In genomic region chr7:89423194-89423593, GRCm38 (mm10) we compare ENCODE assay signal across 13 mouse cellular contexts. TPM values are rescaled to one million over a fixed set of nuclear protein-coding genes. Genes with fewer than 3 reads are reported as not detected.
DNase-seq lines count a peak whose midpoint lies in the region; ATAC-seq lines count a peak whose summit lies in the region.
"Had no signal": no experiment of that assay in that cellular context is flagged by ENCODE, and none has a peak within 500 bp of the region (broad histone marks: within the 10 kb centered on the region; RNA-seq: fewer than 3 reads in every experiment).

No protein-coding gene starts in this region.

- peak; percentile 30; the same call in 1 of the 2 replicates for ATAC-seq in liver, embryonic 12.5 days

- 3% methylated on average over 5 of the region's 5 CpGs for whole genome bisulfite sequencing in heart, embryonic 10.5 days
- WGBS in liver, embryonic 12.5 days (ENCODE audit: insufficient replicate concordance): 22% methylated on average over 5 of the region's 5 CpGs

- H3K4me2 ChIP-seq in liver, embryonic 12.5 days: no peak overlapping the region

- peaks cover 32% of the 10 kb centered on the region for H3K4me1 ChIP-seq in heart, embryonic 10.5 days
- 0 out of 2 replicates have a peak, but pooled peaks cover 8% of the 10 kb centered on the region for H3K4me1 ChIP-seq in liver, embryonic 12.5 days

- DNase-seq in heart, embryonic 10.5 days (ENCODE audit: low spot score): peak; percentile 71
- no peak for DNase-seq in heart, postnatal 4 days
- DNase-seq in adipocyte (ENCODE audit: low spot score): peak; percentile 56
- DNase-seq in kidney, adult 8-10 months: peak; percentile 61 to 75
- no peak for DNase-seq in thymus, adult 18-20 months
- no peak for DNase-seq in right cerebral cortex, adult 18-20 months
- no peak for DNase-seq in left cerebral cortex, adult 8-10 months (ENCODE audit: low spot score in 2 of 2)
- DNase-seq: left cerebral cortex, postnatal 4 days; lung, postnatal 36 days; right cerebral cortex, postnatal 14 days; thymus, postnatal 36 days had no signal

- H3K36me3 ChIP-seq in heart, embryonic 10.5 days: no peaks in the 10 kb centered on the region
- H3K36me3 ChIP-seq in liver, embryonic 12.5 days: no peaks in the 10 kb centered on the region

- no peak overlapping the region for H3K4me3 ChIP-seq in heart, embryonic 10.5 days
- H3K4me3 ChIP-seq in liver, embryonic 12.5 days: no peak overlapping the region
- H3K4me3 ChIP-seq: erythroblast, embryonic 14.5 days had no signal

- no peaks in the 10 kb centered on the region for H3K27me3 ChIP-seq in heart, embryonic 10.5 days (ENCODE audit: insufficient read depth, poor library complexity, severe bottlenecking)
- H3K27me3 ChIP-seq in liver, embryonic 12.5 days (replicated peaks): no peaks in the 10 kb centered on the region

- no peaks in the 10 kb centered on the region for H3K9me3 ChIP-seq in heart, embryonic 10.5 days
- H3K9me3 ChIP-seq in liver, embryonic 12.5 days (replicated peaks): no peaks in the 10 kb centered on the region

- no peak overlapping the region for H3K9ac ChIP-seq in liver, embryonic 12.5 days

- H3K27ac ChIP-seq in heart, embryonic 10.5 days: no peak overlapping the region
- no peak overlapping the region for H3K27ac ChIP-seq in liver, embryonic 12.5 days

RNA-seq across cellular contexts. Expression of gene Fzd4, which starts 19.0 kb away (rescaled TPM):
- 9.2 and 9.7 TPM in 2 replicates for polyA plus RNA-seq in heart, embryonic 10.5 days (2016; fragmentation: Nextera tagmentation; extraction: Ambion mirVana)
- total RNA-seq in heart, postnatal 4 days (2021): 10 to 100 TPM; 43.2 TPM
- 3.5 and 4.5 TPM in 2 replicates for polyA plus RNA-seq in liver, embryonic 12.5 days (2016; fragmentation: Nextera tagmentation; extraction: Ambion mirVana)
- total RNA-seq in left cerebral cortex, adult 8-10 months (2022): 1 to 10 TPM; 6.1 to 7.8 (median 7.1) TPM
- polyA plus RNA-seq: erythroblast, embryonic 14.5 days had no signal

RNA-seq across cellular contexts. Expression of gene Tmem135, which starts 19.2 kb away (rescaled TPM):
- polyA plus RNA-seq in heart, embryonic 10.5 days (2016; fragmentation: Nextera tagmentation; extraction: Ambion mirVana): 29.2 and 30.1 TPM in 2 replicates
- 10 to 100 TPM; 35.9 to 43.6 TPM for total RNA-seq in heart, postnatal 4 days (2021)
- 16.0 and 16.7 TPM in 2 replicates for polyA plus RNA-seq in liver, embryonic 12.5 days (2016; fragmentation: Nextera tagmentation; extraction: Ambion mirVana)
- total RNA-seq in left cerebral cortex, adult 8-10 months (2022): 10 to 100 TPM; 54.1 to 58.9 (median 56.9) TPM

Comparison
In these comparisons a context has a peak if more than half of its experiments do, and no peak if none do; other contexts are left out.
1. DNase-seq: peak in heart, embryonic 10.5 days (single experiment), adipocyte (single experiment) and kidney, adult 8-10 months (2 of 2); none in heart, postnatal 4 days (single experiment), thymus, adult 18-20 months (0 of 2), right cerebral cortex, adult 18-20 months (single experiment) and left cerebral cortex, adult 8-10 months (0 of 2).
2. RNA of gene Fzd4, which starts 19.0 kb away (total RNA-seq): 43.2 TPM in heart, postnatal 4 days; 6.1 to 7.8 TPM in left cerebral cortex, adult 8-10 months; every median in the first group is over 4 times any median in the second.